Mouse (Mus musculus) erythroblast, embryonic 14.5 days (primary cell): ENCODE measurements around the gene Cd96. TPM values are rescaled to one million over a fixed set of nuclear protein-coding genes. Genes with fewer than 3 reads are reported as not detected.

Experiments used
- H3K27me3 ChIP-seq: 2 replicates; pipeline ENCODE4 v1.6.1; 2012; ENCODE audit warnings: inconsistent platforms; ENCODE audit not compliant: control insufficient read depth
- H3K36me3 ChIP-seq: 2 replicates; pipeline ENCODE4 v1.6.1; 2012; ENCODE audit warnings: mild to moderate bottlenecking, inconsistent platforms; ENCODE audit not compliant: control insufficient read depth
- H3K4me1 ChIP-seq: 2 replicates; pipeline ENCODE4 v1.6.1; 2012; ENCODE audit warnings: inconsistent platforms; ENCODE audit not compliant: control insufficient read depth
- H3K4me3 ChIP-seq: replicated peaks from 2 replicates; pipeline ENCODE3; 2012; ENCODE audit warnings: moderate library complexity, mild to moderate bottlenecking, inconsistent platforms
- H3K9me3 ChIP-seq: 2 replicates; pipeline ENCODE4 v1.6.1; 2012; ENCODE audit warnings: low read length, inconsistent platforms, mixed read lengths; ENCODE audit not compliant: control insufficient read depth
- GATA1 ChIP-seq: IDR thresholded peaks from 2 replicates; pipeline ENCODE4 v1.6.1; 2012; ENCODE audit warnings: low read length, inconsistent platforms, mixed read lengths
- TAL1 ChIP-seq: IDR thresholded peaks from 3 replicates; pipeline ENCODE4 v1.6.1; 2012; ENCODE audit warnings: low read length, inconsistent platforms, mixed read lengths
- polyA plus RNA-seq: library from polyadenylated mRNA; stranded (reverse); fragments of >175 nt; gene quantifications from 2 replicates; pipeline ENCODE4 v1.2.3, GENCODE M21; 2012

Cd96 gene
- polyA plus RNA-seq, 1 experiment = not detected

- H3K27me3 ChIP-seq = no peaks in the 10 kb centered on the region
- no peaks in the 10 kb centered on the region; the same call in 1 of the 2 replicates for H3K9me3 ChIP-seq
- H3K36me3 ChIP-seq = no peaks in the 10 kb centered on the region
- no peaks in the 10 kb centered on the region for H3K4me1 ChIP-seq
- TF ChIP-seq GATA1 (no peak), TAL1 (no peak)
- no peak overlapping the region for H3K4me3 ChIP-seq
Measured at GRCm38 (mm10) chr16:46086874-46087473, 33.1 kb downstream of the Cd96 start.

GRCm38 (mm10) chr16:46068000-46068399, 52.1 kb downstream of the Cd96 start:
- Histone ChIP-seq H3K4me3 (no peak overlapping the region), H3K36me3 (no peaks in the 10 kb centered on the region), H3K9me3 (no peaks in the 10 kb centered on the region), H3K4me1 (no peaks in the 10 kb centered on the region), H3K27me3 (no peaks in the 10 kb centered on the region)
- no peak for TF ChIP-seq TAL1
- TF ChIP-seq GATA1 = no peak

- Histone ChIP-seq H3K4me1 (no peaks in the 10 kb centered on the region), H3K36me3 (no peaks in the 10 kb centered on the region), H3K4me3 (no peak overlapping the region), H3K9me3 (no peaks in the 10 kb centered on the region), H3K27me3 (no peaks in the 10 kb centered on the region)
- TF ChIP-seq GATA1 = no peak
- TF ChIP-seq TAL1 = no peak
Measured at GRCm38 (mm10) chr16:46063278-46063677, 56.8 kb downstream of the Cd96 start.

- H3K9me3 ChIP-seq = no peaks in the 10 kb centered on the region
- no peaks in the 10 kb centered on the region for H3K4me1 ChIP-seq
- no peak overlapping the region for H3K4me3 ChIP-seq
- TF ChIP-seq TAL1 = no peak
- no peak for TF ChIP-seq GATA1
- no peaks in the 10 kb centered on the region for H3K36me3 ChIP-seq
- no peaks in the 10 kb centered on the region for H3K27me3 ChIP-seq
Measured at GRCm38 (mm10) chr16:46046906-46047305, 73.1 kb downstream of the Cd96 start.

GRCm38 (mm10) chr16:46036261-46036660, 83.8 kb downstream of the Cd96 start:
- no peaks in the 10 kb centered on the region for H3K36me3 ChIP-seq
- no peak overlapping the region for H3K4me3 ChIP-seq
- TF ChIP-seq GATA1 = no peak
- no peak for TF ChIP-seq TAL1
- no peaks in the 10 kb centered on the region; the same call in 1 of the 2 replicates for H3K9me3 ChIP-seq
- H3K27me3 ChIP-seq = no peaks in the 10 kb centered on the region
- no peaks in the 10 kb centered on the region for H3K4me1 ChIP-seq

GRCm38 (mm10) chr16:46033896-46034295, 86.2 kb downstream of the Cd96 start:
- H3K36me3 ChIP-seq = no peaks in the 10 kb centered on the region
- no peaks in the 10 kb centered on the region for H3K4me1 ChIP-seq
- no peak for TF ChIP-seq TAL1
- TF ChIP-seq GATA1 = no peak
- H3K4me3 ChIP-seq = no peak overlapping the region
- H3K27me3 ChIP-seq = no peaks in the 10 kb centered on the region
- H3K9me3 ChIP-seq = no peaks in the 10 kb centered on the region

GRCm38 (mm10) chr16:46022958-46023491, 97.0 kb downstream of the Cd96 start:
- TF ChIP-seq GATA1 = no peak
- no peaks in the 10 kb centered on the region for H3K9me3 ChIP-seq

GRCm38 (mm10) chr16:46022189-46022928, 97.7 kb downstream of the Cd96 start:
- no peaks in the 10 kb centered on the region for H3K36me3 ChIP-seq
- H3K27me3 ChIP-seq = no peaks in the 10 kb centered on the region
- no peaks in the 10 kb centered on the region for H3K4me1 ChIP-seq
- H3K9me3 ChIP-seq = no peaks in the 10 kb centered on the region
- TF ChIP-seq TAL1 (no peak), GATA1 (no peak)
- H3K4me3 ChIP-seq = no peak overlapping the region

More at GRCm38 (mm10) chr16:46022958-46023491, 97.0 kb downstream of the Cd96 start:
- Histone ChIP-seq H3K4me3 (no peak overlapping the region), H3K27me3 (no peaks in the 10 kb centered on the region), H3K4me1 (no peaks in the 10 kb centered on the region), H3K36me3 (no peaks in the 10 kb centered on the region)

- Histone ChIP-seq H3K36me3 (no peaks in the 10 kb centered on the region), H3K27me3 (no peaks in the 10 kb centered on the region), H3K9me3 (no peaks in the 10 kb centered on the region), H3K4me3 (no peak overlapping the region), H3K4me1 (no peaks in the 10 kb centered on the region)
- TF ChIP-seq GATA1 (no peak), TAL1 (no peak)
Measured at GRCm38 (mm10) chr16:46021302-46021701, 98.7 kb downstream of the Cd96 start.
